Mouse (Mus musculus) monocyte, adult 5-6 weeks (primary cell): ENCODE data around the gene Kif17. TPM values are rescaled to one million over a fixed set of nuclear protein-coding genes. Genes with fewer than 3 reads are reported as not detected.

Source experiments
- ATAC-seq: fragments of 153-309, 156-312 bp; replicated peaks from 2 replicates; pipeline ENCODE4 v1.8.0; 2017; ENCODE audit warnings: mild to moderate bottlenecking; ENCODE audit not compliant: low TSS enrichment, insufficient number of reproducible peaks, severe bottlenecking, poor library complexity, low FRiP score
- total RNA-seq: library from RNA; stranded (forward); fragments of 200-1000, 200-491, 200-594 nt; gene quantifications from 3 replicates; pipeline ENCODE4 v1.2.3, GENCODE M21; 2017

The Kif17 gene
- 0.57 to 0.85 TPM in 2 of 3 replicates, not detected in the other for total RNA-seq

- ATAC-seq, result peak; percentile 74; the same call in 1 of the 2 replicates
Observed at GRCm38 (mm10) chr4:138250088-138250960, at the start of gene Kif17, which contains the start of gene Sh2d5. TSS of gene Kif17 (plus strand) at chr4:138250435. TSS of gene Sh2d5 (plus strand) at chr4:138250403.

- ATAC-seq, result no peak
Observed at GRCm38 (mm10) chr4:138200769-138201168, 49.5 kb upstream of the Kif17 start.

- ATAC-seq, result no peak
Observed at GRCm38 (mm10) chr4:138201696-138202095, 48.5 kb upstream of the Kif17 start.

GRCm38 (mm10) chr4:138210116-138210515 lies 40.1 kb upstream of the Kif17 start:
- 0 out of 2 replicates have a peak, but pooled peaks have one; percentile 15 for ATAC-seq

GRCm38 (mm10) chr4:138213861-138214260 lies 36.4 kb upstream of the Kif17 start:
- no peak for ATAC-seq

- ATAC-seq, result no peak
Observed at GRCm38 (mm10) chr4:138215671-138216199, 34.5 kb upstream of the Kif17 start.

GRCm38 (mm10) chr4:138216200-138216890 lies 33.9 kb upstream of the Kif17 start, which contains the start of gene Hp1bp3:
TSS of gene Hp1bp3 (plus strand) at chr4:138216296.
- peak; percentile 36; the same call in 1 of the 2 replicates for ATAC-seq

- ATAC-seq, result peak; percentile 92
Observed at GRCm38 (mm10) chr4:138216891-138217392, 33.3 kb upstream of the Kif17 start.

GRCm38 (mm10) chr4:138217441-138217840 lies 32.8 kb upstream of the Kif17 start:
- ATAC-seq, result no peak

GRCm38 (mm10) chr4:138217951-138218685 lies 32.1 kb upstream of the Kif17 start:
- no peak for ATAC-seq

GRCm38 (mm10) chr4:138219331-138219730 lies 30.9 kb upstream of the Kif17 start:
- ATAC-seq, result no peak

- ATAC-seq, result no peak
Observed at GRCm38 (mm10) chr4:138220761-138221160, 29.5 kb upstream of the Kif17 start.

- ATAC-seq, result no peak
Observed at GRCm38 (mm10) chr4:138221406-138221805, 28.8 kb upstream of the Kif17 start.

GRCm38 (mm10) chr4:138222396-138222795 lies 27.8 kb upstream of the Kif17 start:
- no peak for ATAC-seq

- ATAC-seq, result no peak
Observed at GRCm38 (mm10) chr4:138223623-138224022, 26.6 kb upstream of the Kif17 start.

- no peak for ATAC-seq
Observed at GRCm38 (mm10) chr4:138246756-138247665, 3.2 kb upstream of the Kif17 start.

- ATAC-seq, result peak; percentile 28; the same call in 1 of the 2 replicates
Observed at GRCm38 (mm10) chr4:138251819-138252218, 1.6 kb downstream of the Kif17 start.
